Mouse (Mus musculus): ENCODE data around the gene Cul4b. TPM values are rescaled to one million over a fixed set of nuclear protein-coding genes. Genes with fewer than 3 reads are reported as not detected.
A peak's percentile ranks its signal among the peaks of the same experiment; 100 is the strongest.
"Not testable (repeated sequence)": the region's sequence is repeated elsewhere in the genome, so short reads cannot be mapped to it uniquely, and the experiment has no call there.

Cul4b gene
- total RNA-seq, 2 experiments from 2014 or later, result 8.3 to 9.0 TPM

DNA sequence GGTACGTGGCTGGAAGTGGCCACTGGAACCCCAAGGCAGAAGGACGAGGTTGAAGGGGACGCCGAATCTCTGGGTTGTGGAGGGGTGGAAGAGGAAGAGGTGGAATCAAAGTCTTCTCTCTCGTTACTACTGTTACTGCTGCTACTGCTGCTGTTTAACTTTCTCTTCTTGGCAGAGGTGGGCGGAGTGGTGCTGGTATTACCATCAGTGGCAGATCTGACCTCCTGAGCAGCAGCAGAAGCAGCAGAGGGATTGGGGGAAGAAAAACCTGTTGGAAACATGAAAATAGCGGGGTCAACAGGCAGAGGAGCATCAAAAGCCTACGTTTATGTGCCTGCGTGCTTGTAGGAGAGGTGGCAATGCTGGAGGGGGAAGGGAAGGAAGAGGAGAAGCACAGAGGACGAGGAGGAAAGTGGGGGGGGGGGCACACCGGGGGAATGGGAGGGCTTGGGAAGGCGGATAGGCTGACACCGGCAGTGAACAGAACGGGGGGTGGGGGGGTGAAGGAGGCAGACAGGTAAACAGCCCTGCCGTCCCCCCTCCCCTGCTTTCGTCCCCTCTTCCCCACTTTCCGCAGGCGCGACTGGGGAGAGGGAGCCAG, 12.0 kb downstream of the Cul4b start:
- Histone ChIP-seq H3K4me3 (peak overlapping the region; percentile 83), H3K27ac (peak overlapping the region; percentile 98)
- intact Hi-C loops (cut with DNase I), result loop anchor here (2.0 kb wide), 1 partner anchor 37 kb away; the partner anchor contains the start of gene Mcts1
- TF ChIP-seq CTCF (IDR thresholded peaks at IDR 0.05), result no peak
- peak; percentile 18 for DNase-seq

DNA sequence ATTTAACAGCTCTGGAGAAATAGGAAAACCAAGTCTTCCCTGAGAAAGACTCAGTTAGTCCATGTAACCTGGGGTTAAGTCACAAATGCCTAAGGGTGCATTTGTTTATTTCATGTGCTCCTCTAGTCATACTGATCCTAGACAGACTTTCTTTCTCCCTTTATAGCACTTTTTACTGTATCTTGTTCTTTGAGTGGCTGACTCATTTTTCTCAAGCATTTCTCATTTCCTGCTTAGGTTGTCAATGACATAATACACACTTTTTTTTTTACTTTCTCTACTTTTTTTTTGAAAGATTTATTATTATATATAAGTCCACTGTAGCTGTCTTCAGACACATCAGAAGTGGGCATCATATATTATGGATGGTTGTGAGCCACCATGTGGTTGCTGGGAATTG, 22.7 kb downstream of the Cul4b start:
- Histone ChIP-seq H3K4me3 (no peak overlapping the region), H3K27ac (no peak overlapping the region)
- intact Hi-C loops (cut with DNase I), result no loop called here
- no peak for DNase-seq
- no peak for TF ChIP-seq CTCF (IDR thresholded peaks at IDR 0.05)

DNA sequence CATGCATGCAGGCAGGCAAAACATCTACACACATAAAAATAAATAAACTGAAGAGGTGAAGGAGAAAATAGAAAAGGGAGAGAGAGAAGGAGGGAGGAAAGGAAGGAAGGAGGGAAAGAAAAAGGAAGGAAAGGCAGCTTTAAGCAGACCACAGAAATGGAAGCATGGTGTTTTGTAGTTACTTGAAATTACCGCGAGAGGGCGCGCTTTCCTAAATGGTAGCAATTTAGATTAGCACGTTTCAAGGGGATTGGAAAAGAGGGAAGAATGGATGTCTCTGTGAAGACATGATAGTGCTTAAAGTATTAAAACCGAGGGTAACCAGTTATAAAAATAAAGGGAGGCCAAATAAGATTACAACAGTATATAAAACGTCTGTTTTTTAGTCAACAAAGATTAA, 61.4 kb downstream of the Cul4b start:
- DNase-seq, result peak; percentile 20
- TF ChIP-seq CTCF (IDR thresholded peaks at IDR 0.05), result peak; percentile 70
- intact Hi-C loops (cut with DNase I), result loop anchor here (5.0 to 10.0 kb wide), 2 partner anchors 138 to 260 kb away; partner anchors contain the start of gene 6030498E09Rik
- Histone ChIP-seq H3K27ac (no peak overlapping the region), H3K4me3 (no peak overlapping the region)

DNA sequence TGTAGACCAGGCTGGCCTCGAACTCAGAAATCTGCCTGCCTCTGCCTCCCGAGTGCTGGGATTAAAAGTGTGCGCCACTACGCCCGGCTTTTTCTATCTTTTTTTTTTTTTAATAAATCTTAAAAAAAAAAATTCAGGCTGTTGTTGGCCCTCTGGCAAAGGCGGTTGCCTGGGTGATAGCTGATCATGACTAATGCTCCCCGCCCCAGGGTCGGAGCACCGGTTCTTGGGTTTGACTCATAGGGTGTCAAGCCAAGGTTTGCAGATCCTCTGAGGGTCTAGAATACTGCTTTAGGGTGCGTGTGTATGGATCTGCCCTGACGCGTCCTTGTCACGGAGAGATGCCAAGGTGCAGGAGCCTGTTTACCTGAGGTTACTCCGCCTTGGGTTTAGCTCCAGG, 71.2 kb downstream of the Cul4b start:
- DNase-seq, result no peak
- Histone ChIP-seq H3K4me3 (no peak overlapping the region), H3K27ac (no peak overlapping the region)
- no peak for TF ChIP-seq CTCF (IDR thresholded peaks at IDR 0.05)
- intact Hi-C loops (cut with DNase I), result no loop called here

DNA sequence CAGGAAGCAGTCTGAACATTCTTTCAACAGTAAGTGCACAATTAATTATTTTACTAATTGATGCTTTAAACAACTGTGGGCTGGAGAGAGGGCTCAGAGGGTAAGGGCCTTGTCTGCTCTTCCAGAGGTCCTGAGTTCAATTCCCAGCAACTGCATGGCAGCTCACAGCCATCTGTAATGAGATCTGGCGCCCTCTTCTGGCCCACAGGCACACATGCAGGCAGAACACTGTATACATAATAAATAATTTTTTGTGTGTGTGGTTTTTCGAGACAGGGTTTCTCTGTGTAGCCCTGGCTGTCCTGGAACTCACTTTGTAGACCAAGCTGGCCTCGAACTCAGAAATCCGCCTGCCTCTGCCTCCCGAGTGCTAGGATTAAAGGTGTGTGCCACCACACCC, 73.8 kb downstream of the Cul4b start:
- intact Hi-C loops (cut with DNase I); H3K4me3 ChIP-seq; DNase-seq; H3K27ac ChIP-seq: not testable (repeated sequence)
- peak; percentile 42 for TF ChIP-seq CTCF (IDR thresholded peaks at IDR 0.05)

DNA sequence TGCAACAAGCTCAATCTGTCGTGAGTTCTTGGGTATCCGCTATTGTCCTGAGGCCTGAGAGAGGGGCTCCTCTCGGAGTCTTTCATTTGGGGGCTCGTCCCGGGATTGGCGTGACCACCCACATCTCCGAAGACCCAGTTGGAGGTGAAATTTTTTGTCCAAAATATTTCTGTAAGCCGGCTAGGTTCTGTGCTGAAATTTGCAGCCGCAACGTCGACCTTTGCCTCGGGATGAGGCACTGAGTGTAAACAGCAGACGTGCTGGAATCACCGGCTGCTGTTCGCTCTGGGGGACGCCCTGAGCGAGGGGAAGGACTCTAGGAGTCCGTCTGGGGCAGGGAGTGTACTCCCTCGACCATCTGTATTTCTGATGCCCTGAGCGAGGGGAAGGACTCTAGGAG, 90.5 kb downstream of the Cul4b start:
- intact Hi-C loops (cut with DNase I); H3K27ac ChIP-seq; H3K4me3 ChIP-seq; DNase-seq: not testable (repeated sequence)

Other genes with a start within 250 kb of the Cul4b start
- 10 to 100 TPM; 63.3 to 74.6 TPM for gene Lamp2, start 119.7 kb downstream of the Cul4b start, total RNA-seq (2021)
- gene Mcts1, start 24.4 kb upstream of the Cul4b start, total RNA-seq (2021), result 10 to 100 TPM; 43.1 to 50.7 TPM
- gene C1galt1c1, start 58.9 kb upstream of the Cul4b start, total RNA-seq (2021), result 10 to 100 TPM in 1 of 2 experiments, 1 to 10 TPM in 1; 9.6 to 10.5 TPM
- gene 6030498E09Rik, start 196.5 kb upstream of the Cul4b start, total RNA-seq (2021), result not detected